Mouse (Mus musculus): ENCODE results near the gene Npc2.
A peak's percentile ranks its signal among the peaks of the same experiment; 100 is the strongest.

Npc2 gene

GRCm38 (mm10) chr12:84772726-84773441 lies at the start of gene Npc2, which contains the start of gene Isca2:
Gene Npc2, minus strand, starts transcription at chr12:84773152.
Gene Isca2, plus strand, starts transcription at chr12:84773251.
- DNase-seq (ENCODE audit: low spot score in 2 of 2) = peak; percentile 96 to 99

- peak; percentile 17 for DNase-seq (ENCODE audit: low spot score in 2 of 2)
These were observed 46.5 kb upstream of the Npc2 start for GRCm38 (mm10) chr12:84819236-84820168.

DNA sequence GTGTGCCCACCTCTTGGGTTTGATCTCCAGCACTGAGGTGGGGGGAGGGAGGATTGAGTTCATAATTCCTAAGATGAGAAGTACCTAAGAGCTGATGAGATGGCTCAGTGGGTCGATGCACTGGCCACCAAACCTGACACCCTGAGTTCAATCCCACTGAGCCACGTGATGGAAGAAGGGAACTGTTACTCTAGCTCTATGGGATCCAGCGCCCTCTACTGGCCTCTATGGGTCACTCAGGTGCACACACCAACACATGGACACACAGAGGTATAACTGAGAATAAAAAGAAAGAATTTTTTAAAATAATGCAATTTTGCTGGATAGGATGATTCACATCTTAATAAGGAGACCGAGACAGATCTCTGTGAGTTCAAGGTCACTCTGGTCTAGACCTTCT lies 45.5 kb upstream of the Npc2 start:
- DNase-seq (ENCODE audit: low spot score in 2 of 2) = no peak

DNA sequence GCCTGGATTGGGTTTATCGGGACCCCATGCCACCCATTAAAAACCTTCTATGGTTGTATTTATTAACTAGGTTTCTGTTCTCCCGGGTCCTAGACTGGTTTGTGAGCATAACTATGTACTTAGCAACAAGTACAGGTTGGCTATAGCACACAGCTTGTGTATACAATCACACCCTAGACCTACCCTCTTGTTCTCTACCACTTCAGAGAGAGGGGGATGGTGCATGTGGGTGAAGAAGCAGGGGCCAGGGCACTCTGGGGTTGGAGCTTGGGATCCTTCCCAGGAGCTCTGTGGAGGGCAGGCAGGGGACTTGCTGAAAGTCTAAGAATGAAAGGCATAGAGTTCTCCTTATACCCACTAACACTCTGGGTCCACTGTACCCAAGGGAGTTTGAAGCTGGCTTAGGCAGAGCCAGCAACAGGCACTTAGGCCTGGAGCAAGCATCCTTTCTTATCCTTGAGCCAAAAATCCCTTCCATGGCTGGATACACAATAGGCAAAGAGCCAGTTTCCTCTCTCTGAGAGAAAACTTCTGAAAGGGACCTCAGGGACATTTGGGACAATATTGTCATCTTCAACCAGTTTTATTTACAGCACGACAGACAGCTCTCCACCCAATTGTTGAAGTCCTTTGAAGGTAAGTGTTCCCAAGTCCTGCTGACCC lies 41.8 kb upstream of the Npc2 start:
- no peak for DNase-seq (ENCODE audit: low spot score in 2 of 2)

DNA sequence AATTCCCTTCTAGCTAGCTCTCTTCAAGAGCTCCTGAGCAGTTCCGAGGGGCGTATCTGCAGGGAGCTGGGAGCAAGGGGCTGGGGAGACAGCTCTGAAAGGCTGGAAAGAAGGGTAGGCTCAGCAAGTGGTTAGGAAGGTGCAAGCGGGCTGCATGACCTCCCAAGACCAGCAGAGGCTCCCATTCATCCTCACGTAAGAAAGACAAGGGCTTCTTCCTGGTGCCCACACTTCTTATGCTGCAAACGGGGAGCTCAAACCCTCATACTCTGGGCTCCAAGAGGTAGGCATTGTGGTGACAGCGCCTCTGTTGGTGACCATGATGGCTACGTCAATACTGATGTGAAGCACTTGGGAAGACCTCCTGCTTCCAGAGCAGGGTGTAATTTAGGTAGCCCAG lies 40.8 kb upstream of the Npc2 start:
- DNase-seq (ENCODE audit: low spot score in 2 of 2) = no peak

- no peak for DNase-seq (ENCODE audit: low spot score in 2 of 2)
These were observed 39.1 kb upstream of the Npc2 start for GRCm38 (mm10) chr12:84812004-84812403.

DNA sequence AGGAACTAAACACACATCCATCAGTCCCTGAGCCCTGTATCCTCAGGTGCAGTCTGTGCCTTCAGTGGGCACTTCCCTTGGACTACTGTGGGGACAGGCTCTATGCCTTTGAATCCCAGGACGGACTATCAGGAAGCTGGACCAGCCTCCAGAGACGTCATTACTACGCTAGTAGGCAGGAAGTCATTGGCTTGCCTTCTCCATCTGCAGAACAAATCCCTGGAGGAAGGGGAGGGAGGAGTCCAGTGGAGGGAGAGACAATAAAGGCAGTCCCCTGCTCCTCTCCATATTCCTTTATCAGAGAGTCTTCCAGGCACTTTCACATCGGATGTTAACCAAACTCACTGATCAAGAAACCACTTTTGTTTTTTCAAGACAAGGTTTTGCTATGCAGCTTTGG lies 38.6 kb upstream of the Npc2 start:
- no peak for DNase-seq (ENCODE audit: low spot score in 2 of 2)

GRCm38 (mm10) chr12:84810810-84811209 lies 37.9 kb upstream of the Npc2 start:
- DNase-seq (ENCODE audit: low spot score in 2 of 2) = no peak

- DNase-seq (ENCODE audit: low spot score in 2 of 2) = no peak
These were observed 36.1 kb upstream of the Npc2 start for GRCm38 (mm10) chr12:84809033-84809432.

DNA sequence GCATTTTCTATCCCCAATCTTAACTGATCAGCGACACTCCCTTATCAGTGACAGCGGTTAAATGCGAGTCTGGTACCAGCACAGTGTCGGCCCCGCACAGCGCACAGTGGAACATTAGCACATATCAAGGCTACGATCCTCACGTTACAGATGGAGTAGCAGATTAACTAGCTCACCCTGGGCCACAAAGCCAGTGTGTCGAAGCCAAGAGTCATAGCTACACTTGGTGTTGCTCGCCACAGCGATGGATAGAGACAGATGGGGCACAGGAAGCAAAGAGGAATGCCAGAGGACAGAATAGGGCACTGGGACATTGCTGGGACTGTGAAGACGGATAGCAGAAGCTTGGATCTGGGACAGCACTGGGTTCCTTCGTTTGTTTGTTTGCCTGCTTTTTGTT lies 34.4 kb upstream of the Npc2 start:
- no peak for DNase-seq (ENCODE audit: low spot score in 2 of 2)

GRCm38 (mm10) chr12:84806726-84807125 lies 33.8 kb upstream of the Npc2 start:
- DNase-seq (ENCODE audit: low spot score in 2 of 2) = no peak

DNA sequence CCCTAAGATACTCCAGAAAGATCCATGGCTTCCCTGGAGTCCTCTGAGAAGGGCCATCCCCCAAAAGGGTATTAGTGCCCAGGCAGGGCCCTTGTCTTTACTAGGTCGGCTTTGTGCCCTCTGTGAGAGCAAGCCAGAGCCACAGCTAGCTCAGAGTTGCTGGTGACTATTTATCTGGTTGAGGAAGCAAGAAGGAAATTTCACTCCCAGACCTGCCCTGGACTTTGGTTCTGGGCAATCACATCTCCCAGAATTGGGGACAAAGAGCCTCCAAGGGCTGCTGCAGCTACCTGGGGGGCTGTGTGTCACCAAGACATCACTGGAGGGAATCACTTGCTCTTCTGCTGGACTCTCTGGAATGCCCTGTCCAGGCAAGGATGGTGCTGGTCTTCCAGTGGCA lies 33.1 kb upstream of the Npc2 start:
- DNase-seq (ENCODE audit: low spot score in 2 of 2) = no peak

DNA sequence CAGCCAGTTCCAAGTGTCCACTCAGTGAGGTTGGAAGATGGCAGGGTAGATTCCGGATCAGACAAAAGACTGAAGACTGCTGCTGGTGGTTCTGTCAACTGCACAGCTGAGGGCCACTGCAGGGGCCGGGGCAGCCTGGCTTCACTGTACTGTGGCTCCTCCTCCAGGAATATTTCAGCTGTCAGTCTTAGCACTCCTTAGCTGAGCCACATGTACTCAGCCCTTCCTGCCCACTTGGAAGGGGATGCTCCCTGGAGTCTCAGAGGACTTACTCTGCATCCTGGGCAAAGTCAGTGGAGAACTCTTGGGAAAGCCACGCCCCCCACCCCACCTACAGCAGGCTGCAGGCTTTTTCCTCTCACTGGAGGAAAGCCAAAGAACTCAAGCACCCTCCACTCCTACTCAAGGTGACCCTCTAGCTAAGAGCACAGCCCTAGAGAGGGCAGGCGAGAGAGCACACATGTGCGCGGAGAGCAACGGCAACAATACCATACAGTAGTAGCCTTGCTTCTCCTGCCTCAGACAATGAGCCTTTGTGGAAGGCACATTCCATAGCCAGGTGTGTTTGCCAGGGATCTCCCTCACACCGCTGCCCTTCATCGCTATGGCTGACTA lies 32.4 kb upstream of the Npc2 start:
- no peak for DNase-seq (ENCODE audit: low spot score in 2 of 2)

DNA sequence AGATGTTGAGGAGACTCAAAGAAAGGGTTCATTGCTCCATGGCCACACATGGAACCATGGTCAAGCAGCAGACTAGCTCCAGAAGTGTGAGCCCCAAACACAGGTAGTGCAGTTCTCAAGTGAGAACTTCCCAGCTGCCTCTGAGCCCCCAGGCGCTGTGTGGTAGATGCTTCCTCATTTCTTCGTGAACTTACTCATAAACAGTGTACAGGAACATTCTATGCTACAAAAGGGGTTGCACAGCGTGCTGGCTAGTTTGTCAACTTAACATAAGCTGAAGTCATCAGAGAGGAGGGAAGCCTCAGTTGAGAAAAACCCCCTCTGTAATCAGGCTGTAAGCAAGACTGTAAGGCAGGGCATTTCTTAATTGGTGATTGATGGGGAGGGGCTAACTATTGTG lies 29.7 kb upstream of the Npc2 start:
- no peak for DNase-seq (ENCODE audit: low spot score in 2 of 2)

DNA sequence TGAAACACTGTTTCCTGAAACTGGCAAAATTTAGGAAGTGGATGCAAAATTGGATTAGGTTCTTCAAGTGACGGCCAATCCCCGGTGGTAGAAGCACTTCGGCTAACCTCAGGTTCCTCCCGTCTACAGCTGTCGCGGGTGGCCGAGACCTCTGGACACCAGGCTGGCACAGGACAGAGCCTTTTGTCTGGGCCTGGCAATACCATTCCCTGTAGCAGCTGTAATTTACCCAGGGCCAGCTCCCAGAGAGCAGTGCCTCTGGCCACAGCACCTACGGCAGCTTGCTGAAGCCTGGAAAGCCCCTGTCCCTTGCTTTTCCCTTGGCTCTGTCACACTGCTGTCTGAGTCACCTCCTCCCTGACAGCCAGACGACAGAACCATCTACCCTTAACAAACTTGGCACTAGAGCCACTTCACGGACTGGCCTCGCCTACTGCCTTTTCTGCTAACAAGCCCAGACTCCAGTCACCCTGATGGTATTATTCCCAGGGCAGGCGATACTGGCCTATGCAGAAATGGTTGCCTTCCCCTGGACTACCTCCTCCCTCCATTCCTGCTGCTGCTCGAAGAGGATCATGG lies 28.7 kb upstream of the Npc2 start:
- no peak for DNase-seq (ENCODE audit: low spot score in 2 of 2)

DNA sequence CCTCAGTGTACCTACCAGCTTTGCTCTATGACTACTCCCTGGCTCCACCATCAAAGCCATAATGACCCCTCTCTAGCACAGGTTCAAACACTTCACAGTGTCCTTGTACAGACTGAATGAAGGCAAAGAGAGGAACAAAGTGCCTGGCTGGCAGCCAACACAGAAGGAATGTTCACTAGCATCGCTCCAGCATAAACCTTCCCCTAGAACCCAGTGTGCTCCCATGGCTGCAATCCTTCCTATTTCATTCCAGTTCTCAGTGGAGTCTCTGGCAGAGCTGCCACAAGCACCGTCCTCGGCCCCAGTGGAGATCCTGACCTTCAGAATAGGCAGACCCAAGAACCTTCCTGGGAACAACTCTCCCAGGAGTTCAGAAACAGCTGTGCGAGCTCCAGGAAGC lies 27.5 kb upstream of the Npc2 start:
- DNase-seq (ENCODE audit: low spot score in 2 of 2) = no peak

- DNase-seq (ENCODE audit: low spot score in 2 of 2) = no peak
These were observed 26.1 kb upstream of the Npc2 start for GRCm38 (mm10) chr12:84799086-84799485.

DNA sequence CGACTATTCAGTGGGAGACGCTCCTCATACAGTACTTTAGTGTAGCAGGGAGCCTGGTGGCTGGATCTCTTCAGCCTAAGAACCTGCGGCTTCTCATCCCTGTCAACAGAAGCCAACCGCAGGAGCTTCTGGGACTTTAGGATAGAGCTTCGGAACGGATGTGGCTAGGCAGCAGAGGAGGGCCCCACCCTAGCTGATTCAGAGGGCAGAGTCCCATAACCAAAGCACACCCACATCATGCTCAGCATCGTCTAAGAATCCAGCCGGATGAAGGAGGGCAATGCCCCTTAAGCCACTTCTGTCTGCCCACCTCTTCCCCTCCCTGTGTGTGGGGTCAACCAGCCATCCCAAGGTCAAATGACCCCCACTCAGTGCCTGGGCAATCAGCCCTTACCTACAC lies 21.7 kb upstream of the Npc2 start:
- DNase-seq (ENCODE audit: low spot score in 2 of 2) = no peak

GRCm38 (mm10) chr12:84792629-84793028 lies 19.7 kb upstream of the Npc2 start:
- DNase-seq (ENCODE audit: low spot score in 2 of 2) = no peak

- no peak for DNase-seq (ENCODE audit: low spot score in 2 of 2)
These were observed 17.9 kb upstream of the Npc2 start for GRCm38 (mm10) chr12:84790853-84791252.

DNA sequence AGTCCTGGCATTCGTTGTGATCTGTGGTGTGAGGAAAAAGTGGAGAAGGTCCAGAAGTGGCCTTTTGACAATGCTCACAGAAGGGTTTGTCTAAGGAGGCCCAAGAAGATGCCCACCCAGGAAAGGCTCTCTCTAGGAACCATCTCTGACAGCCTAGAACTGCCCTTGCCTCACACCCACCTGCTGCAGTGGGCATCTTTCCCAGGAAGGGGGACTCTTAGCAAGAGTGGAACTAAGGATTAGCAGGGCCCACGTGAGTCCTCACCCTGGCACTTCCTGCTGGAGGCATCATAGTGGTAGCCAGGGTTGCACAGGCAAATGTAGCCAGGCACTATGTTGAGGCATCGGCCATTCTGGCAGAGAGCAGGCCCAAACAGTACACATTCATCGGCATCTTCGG lies 13.1 kb upstream of the Npc2 start:
- DNase-seq (ENCODE audit: low spot score in 2 of 2) = no peak
